In genomic region chr17:9167571-9168201, GRCm38 (mm10) we compare ENCODE assay signal across 8 mouse cellular contexts.
DNase-seq lines count a peak whose midpoint lies in the region; ATAC-seq and TF ChIP-seq lines count a peak whose summit lies in the region.

No protein-coding gene starts in this region.

- intact Hi-C loops in gastrocnemius, adult 2 months (cut with DNase I) = loop anchor here (10.0 kb wide), 1 partner anchor 1327 kb away; no protein-coding TSS in a partner anchor

- H3K4me2 ChIP-seq in lung, embryonic 16.5 days (ENCODE audit: low read depth, low read length) = peak overlapping the region; percentile 64

- peak overlapping the region; percentile 43 for H3K9ac ChIP-seq in lung, embryonic 16.5 days (ENCODE audit: low read length)

- peak; percentile 17 for DNase-seq in gastrocnemius, adult 2 months
- no peak for DNase-seq in gastrocnemius, postnatal 25 days
- DNase-seq in cerebellum, postnatal 14 days = peak; percentile 57 to 60
- DNase-seq in heart, adult 8-10 months (ENCODE audit: low spot score) = peak; percentile 1
- peak; percentile 2 to 29 for DNase-seq in kidney, postnatal 25 days
- peak; percentile 56 to 70 for DNase-seq in right cerebral cortex, postnatal 10 days (ENCODE audit: low spot score in 2 of 2)
- DNase-seq in gastrocnemius, postnatal 10 days = no peak

- no peaks in the 10 kb centered on the region for H3K36me3 ChIP-seq in lung, embryonic 16.5 days (ENCODE audit: control insufficient read depth, insufficient read depth, low read length)

- H3K4me1 ChIP-seq in lung, embryonic 16.5 days (replicated peaks; ENCODE audit: control insufficient read depth, insufficient read depth, low read length) = peaks cover 12% of the 10 kb centered on the region

- H3K4me3 ChIP-seq in gastrocnemius, adult 2 months = peak overlapping the region; percentile 71
- peak overlapping the region; percentile 44 for H3K4me3 ChIP-seq in lung, embryonic 16.5 days (ENCODE audit: low read length)

- no peak for TF ChIP-seq CTCF in gastrocnemius, adult 2 months (IDR thresholded peaks at IDR 0.05)

- no peaks in the 10 kb centered on the region for H3K9me3 ChIP-seq in lung, embryonic 16.5 days (ENCODE audit: control insufficient read depth, low read length)

- no peaks in the 10 kb centered on the region for H3K27me3 ChIP-seq in lung, embryonic 16.5 days (ENCODE audit: control insufficient read depth, insufficient read depth, low read depth, low read length)

- ATAC-seq in lung, embryonic 16.5 days (ENCODE audit: low read depth) = no peak

- H3K27ac ChIP-seq in gastrocnemius, adult 2 months = 0 out of 2 replicates have a peak overlapping the region, but pooled peaks have one; percentile 8
- no peak overlapping the region for H3K27ac ChIP-seq in lung, embryonic 16.5 days (ENCODE audit: low read length)

- under 1% methylated on average over 20 of the region's 20 CpGs for WGBS in lung, embryonic 16.5 days

Comparison
In these comparisons a context has a peak if more than half of its experiments do, and no peak if none do; other contexts are left out.
1. DNase-seq: peak in gastrocnemius, adult 2 months (single experiment), cerebellum, postnatal 14 days (2 of 2), heart, adult 8-10 months (single experiment), kidney, postnatal 25 days (2 of 2) and right cerebral cortex, postnatal 10 days (2 of 2); none in gastrocnemius, postnatal 25 days (single experiment) and gastrocnemius, postnatal 10 days (single experiment).